In genomic region chr1:171016676-171017356, GRCm38 (mm10) we compare ENCODE assay signal across 22 mouse cellular contexts. TPM values are rescaled to one million over a fixed set of nuclear protein-coding genes. Genes with fewer than 3 reads are reported as not detected.
A peak's percentile ranks its signal among the peaks of the same experiment; 100 is the strongest.
DNase-seq lines count a peak whose midpoint lies in the region; ATAC-seq and TF ChIP-seq lines count a peak whose summit lies in the region.
"Had no signal": no experiment of that assay in that cellular context is flagged by ENCODE, and none has a peak within 500 bp of the region (broad histone marks: within the 10 kb centered on the region; RNA-seq: fewer than 3 reads in every experiment).

No protein-coding gene starts in this region.

- TF ChIP-seq POLR2A in spleen, adult 2 months (IDR thresholded peaks at IDR 0.05; ENCODE audit: low read depth, low read length) = no peak

- H3K9me3 ChIP-seq in liver, postnatal 0 days (ENCODE audit: low read length) = no peaks in the 10 kb centered on the region
- H3K9me3 ChIP-seq in intestine, postnatal 0 days (ENCODE audit: control insufficient read depth) = no peaks in the 10 kb centered on the region
- H3K9me3 ChIP-seq: embryonic facial prominence, embryonic 12.5 days; forebrain, embryonic 13.5 days; limb, embryonic 12.5 days; midbrain, embryonic 13.5 days had no signal

- no peak for TF ChIP-seq CTCF in spleen, adult 2 months (IDR thresholded peaks at IDR 0.05; ENCODE audit: extremely low read depth, insufficient read depth, insufficient read length, insufficient replicate concordance)
- no peak for TF ChIP-seq CTCF in liver, postnatal 0 days (IDR thresholded peaks at IDR 0.05; ENCODE audit: low read depth)
- no peak for TF ChIP-seq CTCF in intestine, postnatal 0 days (IDR thresholded peaks at IDR 0.05; ENCODE audit: low read depth)

- H3K4me1 ChIP-seq in spleen, adult 2 months (ENCODE audit: control insufficient read depth, insufficient read depth, insufficient read length) = peaks cover 2% of the 10 kb centered on the region; the same call in 1 of the 2 replicates
- H3K4me1 ChIP-seq in liver, postnatal 0 days (ENCODE audit: insufficient read depth) = peaks cover 6% of the 10 kb centered on the region; the same call in 1 of the 2 replicates
- no peaks in the 10 kb centered on the region for H3K4me1 ChIP-seq in intestine, postnatal 0 days (replicated peaks; ENCODE audit: control insufficient read depth, insufficient read depth, low read length)
- H3K4me1 ChIP-seq: embryonic facial prominence, embryonic 12.5 days; forebrain, embryonic 13.5 days; limb, embryonic 12.5 days; midbrain, embryonic 13.5 days had no signal

- peaks cover 2% of the 10 kb centered on the region; the same call in 1 of the 2 replicates for H3K27me3 ChIP-seq in spleen, adult 2 months (ENCODE audit: control insufficient read depth, insufficient read depth, low read length)
- H3K27me3 ChIP-seq in liver, postnatal 0 days (ENCODE audit: insufficient read depth, low read length) = no peaks in the 10 kb centered on the region
- no peaks in the 10 kb centered on the region for H3K27me3 ChIP-seq in intestine, postnatal 0 days (replicated peaks; ENCODE audit: control insufficient read depth, insufficient read depth, low read length)
- H3K27me3 ChIP-seq: embryonic facial prominence, embryonic 12.5 days; forebrain, embryonic 13.5 days; limb, embryonic 12.5 days; midbrain, embryonic 13.5 days had no signal

- 0 out of 2 replicates have a peak overlapping the region, but pooled peaks have one; percentile 0 for H3K27ac ChIP-seq in spleen, adult 2 months (ENCODE audit: insufficient read depth, low read length)
- peak overlapping the region; percentile 73 for H3K27ac ChIP-seq in liver, postnatal 0 days (ENCODE audit: low read depth)
- no peak overlapping the region for H3K27ac ChIP-seq in intestine, postnatal 0 days (ENCODE audit: low read depth, low read length)
- H3K27ac ChIP-seq: embryonic facial prominence, embryonic 12.5 days; forebrain, embryonic 13.5 days; heart, adult 2 months; kidney, postnatal 0 days; limb, embryonic 12.5 days; midbrain, embryonic 13.5 days had no signal

- no peak overlapping the region for H3K4me3 ChIP-seq in spleen, adult 2 months (ENCODE audit: extremely low read depth, insufficient read depth, insufficient read length)
- H3K4me3 ChIP-seq in liver, postnatal 0 days (ENCODE audit: low read depth, low read length) = no peak overlapping the region
- H3K4me3 ChIP-seq in intestine, postnatal 0 days (ENCODE audit: low read depth, low read length) = no peak overlapping the region
- H3K4me3 ChIP-seq: embryonic facial prominence, embryonic 12.5 days; erythroblast, embryonic 14.5 days; forebrain, embryonic 13.5 days; heart, adult 2 months; limb, embryonic 12.5 days; midbrain, embryonic 13.5 days had no signal

- no peak for TF ChIP-seq EP300 in liver, postnatal 0 days (IDR thresholded peaks at IDR 0.05; ENCODE audit: low read depth)

- no peaks in the 10 kb centered on the region for H3K36me3 ChIP-seq in spleen, adult 2 months (ENCODE audit: control insufficient read depth, insufficient read depth, low read length)
- no peaks in the 10 kb centered on the region for H3K36me3 ChIP-seq in liver, postnatal 0 days (replicated peaks; ENCODE audit: insufficient read depth, low read length)
- no peaks in the 10 kb centered on the region for H3K36me3 ChIP-seq in intestine, postnatal 0 days (ENCODE audit: control insufficient read depth, insufficient read depth)
- H3K36me3 ChIP-seq: embryonic facial prominence, embryonic 12.5 days; limb, embryonic 12.5 days; midbrain, embryonic 13.5 days had no signal

- intact Hi-C loops in heart, postnatal 10 days (cut with DNase I) = no loop called here

- ATAC-seq in liver, postnatal 0 days = peak; percentile 64
- no peak for ATAC-seq in intestine, postnatal 0 days
- ATAC-seq: forebrain, embryonic 13.5 days; hindbrain, embryonic 16.5 days; intestine, embryonic 16.5 days; midbrain, embryonic 13.5 days had no signal

- no peak overlapping the region for H3K9ac ChIP-seq in liver, postnatal 0 days (replicated peaks)
- no peak overlapping the region for H3K9ac ChIP-seq in intestine, postnatal 0 days (ENCODE audit: low read depth, low read length)
- H3K9ac ChIP-seq: embryonic facial prominence, embryonic 12.5 days; forebrain, embryonic 13.5 days; limb, embryonic 12.5 days; lung, embryonic 14.5 days; midbrain, embryonic 13.5 days had no signal

- WGBS in spleen, adult 2 months = 77% methylated on average over 6 of the region's 6 CpGs
- WGBS in liver, postnatal 0 days (ENCODE audit: insufficient replicate concordance) = 40% methylated on average over 6 of the region's 6 CpGs
- WGBS in intestine, postnatal 0 days = 67% methylated on average over 6 of the region's 6 CpGs

- no peak for DNase-seq in spleen, adult 2 months (ENCODE audit: low read depth in 1 of 2, low spot score in 2 of 2)
- no peak for DNase-seq in spleen, postnatal 14 days (ENCODE audit: low spot score in 2 of 2)
- DNase-seq in adipocyte (ENCODE audit: low spot score) = peak; percentile 21
- DNase-seq in liver, postnatal 0 days = no peak
- no peak for DNase-seq in gastrocnemius, postnatal 25 days
- DNase-seq in heart, postnatal 10 days = no peak
- DNase-seq: cerebellum, adult 8-10 months; gastrocnemius, postnatal 10 days; heart, adult 2 months; heart, postnatal 4 days; lung, embryonic 14.5 days; right cerebral cortex, postnatal 4 days had no signal

- H3K4me2 ChIP-seq in liver, postnatal 0 days (ENCODE audit: low read depth, low read length) = peak overlapping the region; percentile 49
- H3K4me2 ChIP-seq in intestine, postnatal 0 days (replicated peaks; ENCODE audit: low read depth) = no peak overlapping the region
- H3K4me2 ChIP-seq: embryonic facial prominence, embryonic 12.5 days; forebrain, embryonic 13.5 days; limb, embryonic 12.5 days; lung, embryonic 14.5 days; midbrain, embryonic 13.5 days had no signal

RNA-seq across cellular contexts. Expression of gene Fcgr4, which starts 1.9 kb away (rescaled TPM):
- 7.6 and 11.4 TPM in 2 replicates for polyA plus RNA-seq in spleen, adult 2 months (2012; rRNA removed)
- polyA plus RNA-seq in liver, postnatal 0 days (2015; fragmentation: Nextera tagmentation; extraction: Ambion mirVana) = 9.4 and 9.7 TPM in 2 replicates
- polyA plus RNA-seq in intestine, postnatal 0 days (2015; fragmentation: Nextera tagmentation; extraction: Ambion mirVana) = 2.7 and 3.7 TPM in 2 replicates
- total RNA-seq in gastrocnemius, postnatal 25 days (2021) = not detected
- total RNA-seq in heart, postnatal 10 days (2021) = not detected
- total RNA-seq: left cerebral cortex, postnatal 10 days had no signal
- polyA plus RNA-seq: erythroblast, embryonic 14.5 days; forebrain, embryonic 13.5 days; midbrain, embryonic 13.5 days had no signal

RNA-seq across cellular contexts. Expression of gene Fcgr2b, which starts 40.5 kb away (rescaled TPM):
- 47.5 and 71.3 TPM in 2 replicates for polyA plus RNA-seq in spleen, adult 2 months (2012; rRNA removed)
- 18.0 and 18.7 TPM in 2 replicates for polyA plus RNA-seq in liver, postnatal 0 days (2015; fragmentation: Nextera tagmentation; extraction: Ambion mirVana)
- 1.8 and 3.1 TPM in 2 replicates for polyA plus RNA-seq in intestine, postnatal 0 days (2015; fragmentation: Nextera tagmentation; extraction: Ambion mirVana)
- 1 to 10 TPM; 1.9 to 2.8 TPM for total RNA-seq in gastrocnemius, postnatal 25 days (2021)
- total RNA-seq in heart, postnatal 10 days (2021) = 1 to 10 TPM; 3.1 to 3.9 TPM
- polyA plus RNA-seq: erythroblast, embryonic 14.5 days had no signal

RNA-seq across cellular contexts. Expression of gene Fcgr3, which starts 47.9 kb away (rescaled TPM):
- 20.6 and 24.5 TPM in 2 replicates for polyA plus RNA-seq in spleen, adult 2 months (2012; rRNA removed)
- 40.3 and 41.8 TPM in 2 replicates for polyA plus RNA-seq in liver, postnatal 0 days (2015; fragmentation: Nextera tagmentation; extraction: Ambion mirVana)
- polyA plus RNA-seq in intestine, postnatal 0 days (2015; fragmentation: Nextera tagmentation; extraction: Ambion mirVana) = 13.9 and 15.8 TPM in 2 replicates
- 1 to 10 TPM; 3.7 to 4.6 TPM for total RNA-seq in gastrocnemius, postnatal 25 days (2021)
- total RNA-seq in heart, postnatal 10 days (2021) = 1 to 10 TPM; 7.4 to 8.9 TPM
- polyA plus RNA-seq: erythroblast, embryonic 14.5 days had no signal
